Mouse (Mus musculus): ENCODE data around the gene Zfp420.

DNA sequence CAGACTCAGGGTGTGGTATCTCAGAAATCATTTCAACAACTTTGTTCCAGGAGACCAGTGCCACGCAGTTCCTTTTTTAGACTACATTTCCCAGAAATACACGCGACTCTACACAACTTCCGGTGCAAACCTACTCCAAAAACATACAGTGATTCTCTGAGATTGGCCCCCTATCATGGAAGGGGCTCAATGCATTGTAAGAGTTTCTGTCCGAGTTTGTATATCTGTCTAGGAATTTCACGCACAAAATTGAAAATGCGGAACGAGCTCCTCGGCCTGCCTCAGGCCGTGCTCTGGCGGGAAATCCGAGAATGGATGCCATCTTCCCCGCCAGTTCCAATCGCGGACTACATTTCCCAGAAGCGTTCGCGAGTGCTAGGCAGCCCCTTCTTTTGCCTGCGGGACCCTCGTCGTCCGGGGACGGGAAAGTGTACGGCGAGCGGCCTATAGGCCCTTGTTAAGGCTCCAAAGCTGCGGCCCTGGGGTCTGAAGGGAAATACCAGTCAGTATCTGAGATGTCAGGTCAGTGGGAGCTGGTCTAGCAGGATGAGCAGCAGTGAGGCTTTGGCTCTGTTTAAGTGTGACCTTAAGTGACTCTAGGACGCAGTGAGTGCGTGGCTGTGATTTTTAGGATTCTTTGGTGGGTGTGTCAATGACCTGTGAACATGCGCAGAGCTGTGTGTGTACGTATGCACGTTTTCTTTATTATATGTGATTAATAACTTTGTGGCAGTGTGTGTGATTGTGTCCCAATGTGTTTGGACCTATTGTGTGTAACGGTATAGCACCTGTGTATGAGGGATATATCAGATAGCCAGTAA is 48.6 kb downstream of the Zfp420 start, which contains the start of gene Zfp383:
- TF ChIP-seq CTCF (IDR thresholded peaks at IDR 0.05) (no peak), EP300 (IDR thresholded peaks at IDR 0.05) (peak; percentile 66)
